Mouse (Mus musculus) heart, embryonic 11.5 days (tissue): ENCODE data around the gene Trib3. TPM values are rescaled to one million over a fixed set of nuclear protein-coding genes. Genes with fewer than 3 reads are reported as not detected.
"Not testable (repeated sequence)": the region's sequence is repeated elsewhere in the genome, so short reads cannot be mapped to it uniquely, and the experiment has no call there.

Experiments
- ATAC-seq: fragments of 200-750 bp; cut with Nextera tagmentation; replicated peaks from 2 replicates; pipeline ENCODE4 v1.8.0; 2017; ENCODE audit warnings: moderate library complexity; ENCODE audit not compliant: insufficient number of reproducible peaks, low FRiP score, low TSS enrichment
- H3K27ac ChIP-seq: fragments of 300-500 bp; sonication (generic); 2 replicates; pipeline ENCODE4 v1.5.1; 2014; ENCODE audit warnings: mild to moderate bottlenecking, low read depth, low read length
- H3K27me3 ChIP-seq: fragments of 300-500 bp; sonication (generic); 2 replicates; pipeline ENCODE4 v1.6.1; 2014; ENCODE audit warnings: mild to moderate bottlenecking, low read length, mixed read lengths; ENCODE audit not compliant: control insufficient read depth, insufficient read depth
- H3K36me3 ChIP-seq: fragments of 300-500 bp; sonication (generic); 2 replicates; pipeline ENCODE4 v1.6.1; 2014; ENCODE audit warnings: mild to moderate bottlenecking, low read length, moderate library complexity, mixed read lengths; ENCODE audit not compliant: control insufficient read depth, insufficient read depth
- H3K4me1 ChIP-seq: fragments of 300-500 bp; sonication (generic); 2 replicates; pipeline ENCODE4 v1.6.1; 2014; ENCODE audit warnings: low read length; ENCODE audit not compliant: control insufficient read depth, insufficient read depth
- H3K4me2 ChIP-seq: fragments of 300-500 bp; sonication (generic); 2 replicates; pipeline ENCODE4 v1.6.1; 2014; ENCODE audit warnings: mild to moderate bottlenecking, moderate library complexity
- H3K4me3 ChIP-seq: fragments of 300-500 bp; sonication (generic); 2 replicates; pipeline ENCODE4 v1.5.1; 2014; ENCODE audit warnings: low read depth, low read length
- H3K9ac ChIP-seq: fragments of 300-500 bp; sonication (generic); 2 replicates; pipeline ENCODE4 v1.6.1; 2014; ENCODE audit warnings: mild to moderate bottlenecking, low read depth, low read length, moderate library complexity
- H3K9me3 ChIP-seq: fragments of 300-500 bp; sonication (generic); replicated peaks from 2 replicates; pipeline ENCODE4 v1.6.1; 2016; ENCODE audit warnings: low read length; ENCODE audit not compliant: control insufficient read depth
- WGBS: fragments of 180-500 bp; shearing (Covaris S2); extraction: QIAGEN DNeasy Blood & Tissue Kit; methylation state at CpG from one replicate; pipeline ENCODE4 v1.1.7; 2014; ENCODE audit not compliant: insufficient replicate concordance; 5-methylcytosine and 5-hydroxymethylcytosine counted together
- polyA plus RNA-seq: library from polyadenylated mRNA; unstranded; fragments of >200 nt; fragmentation: Nextera tagmentation; extraction: Ambion mirVana; gene quantifications from 2 replicates; pipeline ENCODE4 v1.2.1, GENCODE M21; 2014

The Trib3 gene
- polyA plus RNA-seq, 1 experiment from 2014 or later: 3.4 TPM

GRCm38 (mm10) chr2:152292475-152292874 is 51.4 kb downstream of the Trib3 start:
- ATAC-seq: no peak
- WGBS: 77% methylated on average over 2 of the region's 2 CpGs
- H3K4me2 ChIP-seq: no peak overlapping the region

GRCm38 (mm10) chr2:152289623-152290022 is 54.2 kb downstream of the Trib3 start:
- H3K9me3 ChIP-seq, H3K4me2 ChIP-seq, H3K27ac ChIP-seq, H3K4me3 ChIP-seq, H3K27me3 ChIP-seq, ATAC-seq, H3K9ac ChIP-seq, H3K4me1 ChIP-seq: not testable (repeated sequence)
- H3K36me3 ChIP-seq: peaks cover 11% of the 10 kb centered on the region
- WGBS: 76% methylated on average over 2 of the region's 2 CpGs

More at GRCm38 (mm10) chr2:152292475-152292874, 51.4 kb downstream of the Trib3 start:
- H3K9ac ChIP-seq: no peak overlapping the region
- H3K4me1 ChIP-seq: peaks cover 12% of the 10 kb centered on the region
- no peak overlapping the region for H3K27ac ChIP-seq
- no peaks in the 10 kb centered on the region for H3K9me3 ChIP-seq
- H3K27me3 ChIP-seq: no peaks in the 10 kb centered on the region
- no peak overlapping the region for H3K4me3 ChIP-seq
- H3K36me3 ChIP-seq: no peaks in the 10 kb centered on the region

- no peak overlapping the region for H3K9ac ChIP-seq
- no peak overlapping the region for H3K4me3 ChIP-seq
- 0 out of 2 replicates have a peak, but pooled peaks cover under 1% of the 10 kb centered on the region for H3K4me1 ChIP-seq
- H3K27me3 ChIP-seq: no peaks in the 10 kb centered on the region
- peaks cover 11% of the 10 kb centered on the region for H3K36me3 ChIP-seq
- H3K4me2 ChIP-seq: no peak overlapping the region
- no peak overlapping the region for H3K27ac ChIP-seq
- ATAC-seq: no peak
- no peaks in the 10 kb centered on the region for H3K9me3 ChIP-seq
- WGBS: 62% methylated on average over 8 of the region's 8 CpGs
Measured at GRCm38 (mm10) chr2:152288046-152288445, 55.8 kb downstream of the Trib3 start.

- ATAC-seq: no peak
- no peaks in the 10 kb centered on the region for H3K27me3 ChIP-seq
- no peak overlapping the region for H3K9ac ChIP-seq
- WGBS: 93% methylated on average over 5 of the region's 5 CpGs
- no peak overlapping the region for H3K4me2 ChIP-seq
- no peaks in the 10 kb centered on the region for H3K4me1 ChIP-seq
- peaks cover 13% of the 10 kb centered on the region for H3K36me3 ChIP-seq
- H3K27ac ChIP-seq: no peak overlapping the region
- H3K4me3 ChIP-seq: no peak overlapping the region
- no peaks in the 10 kb centered on the region for H3K9me3 ChIP-seq
Measured at GRCm38 (mm10) chr2:152287560-152287959, 56.3 kb downstream of the Trib3 start.

Other genes with a start within 250 kb of the Trib3 start
- 8.1 and 8.8 TPM in 2 replicates for gene Srxn1, start 238.5 kb downstream of the Trib3 start, polyA plus RNA-seq
- 3.2 and 3.3 TPM in 2 replicates for gene Tcf15, start 200.5 kb downstream of the Trib3 start, polyA plus RNA-seq
- 38.7 and 90.5 TPM in 2 replicates for gene Csnk2a1, start 117.2 kb downstream of the Trib3 start, polyA plus RNA-seq
- 25.1 and 25.7 TPM in 2 replicates for gene Tbc1d20, start 50.2 kb downstream of the Trib3 start, polyA plus RNA-seq
- gene Rbck1, start 11.4 kb downstream of the Trib3 start, polyA plus RNA-seq: 62.6 and 64.5 TPM in 2 replicates
- gene Nrsn2, start 32.6 kb upstream of the Trib3 start, polyA plus RNA-seq: 3.8 and 5.5 TPM in 2 replicates
- 12.9 and 13.9 TPM in 2 replicates for gene Sox12, start 54.0 kb upstream of the Trib3 start, polyA plus RNA-seq
- 50.9 and 55.4 TPM in 2 replicates for gene Zcchc3, start 71.0 kb upstream of the Trib3 start, polyA plus RNA-seq
- 1.4 and 1.5 TPM in 2 replicates for gene 6820408C15Rik, start 71.6 kb upstream of the Trib3 start, polyA plus RNA-seq
- gene Defb23, start 120.6 kb upstream of the Trib3 start, polyA plus RNA-seq: not detected in 2 replicates
- gene Defb20, start 133.0 kb upstream of the Trib3 start, polyA plus RNA-seq: not detected in 2 replicates
- not detected in 2 replicates for gene Defb22, start 146.1 kb upstream of the Trib3 start, polyA plus RNA-seq
- gene Defb26, start 167.7 kb upstream of the Trib3 start, polyA plus RNA-seq: not detected in 2 replicates
- gene Defb28, start 174.2 kb upstream of the Trib3 start, polyA plus RNA-seq: not detected in 2 replicates
- not detected in 2 replicates for gene Defb29, start 196.1 kb upstream of the Trib3 start, polyA plus RNA-seq
- not detected in 2 replicates for gene Gm17416, start 225.3 kb upstream of the Trib3 start, polyA plus RNA-seq
- gene Defb21, start 228.7 kb upstream of the Trib3 start, polyA plus RNA-seq: not detected in 2 replicates
- 1.5 TPM in 1 of 2 replicates, not detected in the other for gene Defb19, start 236.3 kb upstream of the Trib3 start, polyA plus RNA-seq